Mouse (Mus musculus) hindbrain, embryonic 11.5 days (tissue): ENCODE results near the gene Dlgap1. TPM values are rescaled to one million over a fixed set of nuclear protein-coding genes. Genes with fewer than 3 reads are reported as not detected.

Experiments
- ATAC-seq: fragments of 200-750 bp; cut with Nextera tagmentation; 2 replicates; pipeline ENCODE4 v1.8.0; 2017; ENCODE audit warnings: mild to moderate bottlenecking, moderate TSS enrichment, moderate library complexity; ENCODE audit not compliant: low FRiP score
- DNase-seq: peaks from one replicate; pipeline ENCODE4 v3.0.0-alpha.2; 2015; ENCODE audit warnings: low spot score
- H3K27ac ChIP-seq: fragments of 300-500 bp; sonication (generic); 2 replicates; pipeline ENCODE4 v1.5.1; 2014; ENCODE audit warnings: mild to moderate bottlenecking, low read depth, low read length
- H3K27me3 ChIP-seq: fragments of 300-500 bp; sonication (generic); 2 replicates; pipeline ENCODE4 v1.6.1; 2014; ENCODE audit warnings: mild to moderate bottlenecking, low read length, moderate library complexity, mixed read lengths; ENCODE audit not compliant: control insufficient read depth, insufficient read depth
- H3K36me3 ChIP-seq: fragments of 300-500 bp; sonication (generic); 2 replicates; pipeline ENCODE4 v1.6.1; 2014; ENCODE audit warnings: mild to moderate bottlenecking, low read length, moderate library complexity, mixed read lengths; ENCODE audit not compliant: control insufficient read depth, insufficient read depth
- H3K4me1 ChIP-seq: fragments of 300-500 bp; sonication (generic); replicated peaks from 2 replicates; pipeline ENCODE4 v1.6.1; 2014; ENCODE audit warnings: low read length, mixed read lengths; ENCODE audit not compliant: control insufficient read depth, insufficient read depth
- H3K4me2 ChIP-seq: fragments of 300-500 bp; sonication (generic); replicated peaks from 2 replicates; pipeline ENCODE4 v1.6.1; 2014; ENCODE audit warnings: mild to moderate bottlenecking, low read depth, low read length
- H3K4me3 ChIP-seq: fragments of 300-500 bp; sonication (generic); 2 replicates; pipeline ENCODE4 v1.5.1; 2014; ENCODE audit warnings: low read depth, low read length
- H3K9ac ChIP-seq: fragments of 300-500 bp; sonication (generic); 2 replicates; pipeline ENCODE4 v1.6.1; 2014; ENCODE audit warnings: low read depth, low read length
- H3K9me3 ChIP-seq: fragments of 300-500 bp; sonication (generic); 2 replicates; pipeline ENCODE4 v1.6.1; 2016; ENCODE audit warnings: low read length; ENCODE audit not compliant: control insufficient read depth
- whole genome bisulfite sequencing: fragments of 180-500 bp; shearing (Covaris S2); extraction: QIAGEN DNeasy Blood & Tissue Kit; methylation state at CpG from one replicate; pipeline ENCODE4 v1.1.7; 2014; 5-methylcytosine and 5-hydroxymethylcytosine counted together
- polyA plus RNA-seq: library from polyadenylated mRNA; unstranded; fragments of >200 nt; fragmentation: Nextera tagmentation; extraction: Ambion mirVana; gene quantifications from 2 replicates; pipeline ENCODE4 v1.2.1, GENCODE M21; 2014

Dlgap1 gene
- polyA plus RNA-seq, 1 experiment from 2014 or later = 4.4 TPM

DNA sequence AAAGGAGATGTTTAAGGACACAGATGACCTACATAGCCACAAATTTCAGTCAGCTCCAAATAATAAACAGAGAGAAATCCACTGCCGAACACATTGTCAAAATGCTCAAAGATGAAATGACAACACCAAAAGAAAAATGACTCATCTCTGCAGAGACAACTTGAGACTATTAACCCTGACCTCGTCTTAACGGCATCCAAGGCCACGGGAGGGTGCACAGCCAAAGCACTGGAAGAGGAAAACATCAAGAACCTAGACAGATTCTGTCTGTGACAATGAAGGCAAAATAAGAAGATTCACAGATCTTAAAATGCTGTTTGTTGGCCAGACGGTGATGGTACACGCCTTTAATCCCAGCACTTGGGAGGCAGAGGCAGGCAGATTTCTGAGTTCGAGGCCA, 370.9 kb downstream of the Dlgap1 start:
- WGBS = 90% methylated on average over 7 of the region's 7 CpGs

DNA sequence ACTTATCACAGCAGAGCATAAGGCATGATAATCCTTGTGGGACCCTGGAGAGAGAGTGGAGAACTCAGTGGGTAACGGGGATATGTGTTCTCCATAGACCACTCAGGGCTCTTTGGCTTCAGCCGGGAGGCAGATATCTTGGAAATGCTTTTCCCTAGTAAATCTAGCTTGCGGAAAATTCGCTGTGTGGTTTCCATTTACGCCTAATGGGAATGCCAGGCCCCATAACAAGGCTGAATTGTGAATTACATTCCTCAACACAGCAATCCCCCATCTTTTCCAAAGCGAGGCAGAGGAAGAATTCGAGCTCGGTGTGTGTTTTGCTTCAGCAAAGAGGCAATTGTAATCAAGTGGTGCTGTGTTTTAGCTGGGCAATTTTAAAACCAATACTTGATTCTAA, 372.4 kb downstream of the Dlgap1 start:
- Histone ChIP-seq H3K4me2 (no peak overlapping the region), H3K4me1 (no peaks in the 10 kb centered on the region), H3K9ac (no peak overlapping the region), H3K27me3 (no peaks in the 10 kb centered on the region), H3K27ac (no peak overlapping the region), H3K36me3 (no peaks in the 10 kb centered on the region), H3K4me3 (no peak overlapping the region), H3K9me3 (no peaks in the 10 kb centered on the region)
- DNase-seq (no peak), ATAC-seq (no peak)
- 74% methylated on average over 8 of the region's 8 CpGs for WGBS

More for the DNA sequence above, 370.9 kb downstream of the Dlgap1 start:
- no peak overlapping the region for H3K4me2 ChIP-seq
- no peak overlapping the region for H3K9ac ChIP-seq
- H3K4me3 ChIP-seq = no peak overlapping the region
- no peak for DNase-seq
- H3K9me3 ChIP-seq = no peaks in the 10 kb centered on the region
- no peak overlapping the region for H3K27ac ChIP-seq
- no peaks in the 10 kb centered on the region for H3K27me3 ChIP-seq
- H3K4me1 ChIP-seq = no peaks in the 10 kb centered on the region
- no peak for ATAC-seq
- no peaks in the 10 kb centered on the region for H3K36me3 ChIP-seq

DNA sequence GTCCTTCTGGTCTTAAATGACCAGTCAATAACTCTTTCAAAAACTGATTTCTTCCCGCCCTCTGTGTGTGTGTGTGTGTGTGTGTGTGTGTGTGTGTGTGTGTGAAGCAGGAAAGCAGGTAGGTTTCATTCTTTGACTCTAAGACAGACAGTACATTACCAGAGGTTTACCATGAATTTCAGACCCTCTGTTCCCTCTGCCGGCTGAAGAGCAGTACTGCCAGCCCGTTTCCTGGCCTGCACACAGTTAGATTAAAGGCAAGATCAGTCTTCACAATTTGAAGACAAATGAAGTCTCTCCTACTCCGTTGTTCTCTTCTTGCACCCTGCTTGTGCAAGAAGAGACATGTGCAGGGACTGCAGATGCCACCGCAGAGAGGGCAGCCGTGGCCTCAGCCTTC, 373.0 kb downstream of the Dlgap1 start:
- Histone ChIP-seq H3K9ac (no peak overlapping the region), H3K4me1 (no peaks in the 10 kb centered on the region), H3K4me2 (no peak overlapping the region), H3K36me3 (no peaks in the 10 kb centered on the region), H3K9me3 (no peaks in the 10 kb centered on the region), H3K27ac (no peak overlapping the region), H3K27me3 (no peaks in the 10 kb centered on the region), H3K4me3 (no peak overlapping the region)
- 76% methylated on average over 6 of the region's 6 CpGs for WGBS
- ATAC-seq (0 out of 2 replicates have a peak, but pooled peaks have one; percentile 45), DNase-seq (no peak)

DNA sequence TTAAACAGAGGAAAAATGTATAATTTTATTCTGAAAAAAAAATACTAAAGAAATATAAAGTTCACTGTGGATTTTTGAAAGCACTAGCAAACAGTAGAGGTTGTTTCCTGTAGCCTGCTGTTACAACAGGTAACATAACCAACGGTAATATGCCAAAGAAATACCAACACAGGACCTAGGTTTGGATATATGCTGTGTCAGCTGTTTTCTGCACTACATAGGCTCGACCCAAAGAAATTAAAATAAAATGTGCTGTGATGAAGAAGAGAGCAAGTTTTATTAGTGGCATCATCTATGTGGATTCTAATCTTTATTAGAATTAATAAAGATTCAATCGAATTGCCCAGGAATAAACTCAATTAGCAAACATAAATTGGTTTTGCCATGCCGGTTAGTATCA, 378.5 kb downstream of the Dlgap1 start:
- DNase-seq (no peak), ATAC-seq (no peak)
- no peaks in the 10 kb centered on the region for H3K36me3 ChIP-seq
- no peaks in the 10 kb centered on the region for H3K9me3 ChIP-seq
- WGBS = 86% methylated on average over 4 of the region's 4 CpGs
- H3K9ac ChIP-seq = no peak overlapping the region
- no peak overlapping the region for H3K4me3 ChIP-seq
- no peak overlapping the region for H3K27ac ChIP-seq
- H3K27me3 ChIP-seq = no peaks in the 10 kb centered on the region
- H3K4me2 ChIP-seq = no peak overlapping the region
- H3K4me1 ChIP-seq = no peaks in the 10 kb centered on the region

DNA sequence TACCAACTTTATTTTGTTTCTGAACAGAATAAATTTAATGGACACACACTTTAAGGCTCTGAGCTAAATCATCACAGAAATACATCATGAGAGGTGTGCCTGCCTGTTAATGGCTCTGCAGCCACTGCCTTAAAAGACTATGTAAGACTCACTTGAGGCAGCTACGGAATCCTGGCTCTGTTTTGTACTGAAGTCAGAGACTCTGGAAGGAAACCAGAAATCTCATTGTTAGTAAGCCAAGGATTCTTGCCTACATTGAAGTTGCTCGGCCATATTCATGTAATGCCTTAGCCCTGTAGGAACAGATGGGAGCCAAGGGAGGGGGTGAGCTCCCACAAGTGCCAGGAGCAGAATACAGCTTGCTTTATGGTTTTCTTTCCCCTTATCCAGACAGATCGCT, 394.7 kb downstream of the Dlgap1 start:
- H3K4me3 ChIP-seq = no peak overlapping the region
- no peaks in the 10 kb centered on the region for H3K27me3 ChIP-seq
- H3K27ac ChIP-seq = no peak overlapping the region
- ATAC-seq (no peak), DNase-seq (no peak)
- H3K4me2 ChIP-seq = no peak overlapping the region
- 79% methylated on average over 3 of the region's 3 CpGs for WGBS
- H3K36me3 ChIP-seq = no peaks in the 10 kb centered on the region
- no peaks in the 10 kb centered on the region for H3K9me3 ChIP-seq
- H3K9ac ChIP-seq = no peak overlapping the region
- H3K4me1 ChIP-seq = no peaks in the 10 kb centered on the region

DNA sequence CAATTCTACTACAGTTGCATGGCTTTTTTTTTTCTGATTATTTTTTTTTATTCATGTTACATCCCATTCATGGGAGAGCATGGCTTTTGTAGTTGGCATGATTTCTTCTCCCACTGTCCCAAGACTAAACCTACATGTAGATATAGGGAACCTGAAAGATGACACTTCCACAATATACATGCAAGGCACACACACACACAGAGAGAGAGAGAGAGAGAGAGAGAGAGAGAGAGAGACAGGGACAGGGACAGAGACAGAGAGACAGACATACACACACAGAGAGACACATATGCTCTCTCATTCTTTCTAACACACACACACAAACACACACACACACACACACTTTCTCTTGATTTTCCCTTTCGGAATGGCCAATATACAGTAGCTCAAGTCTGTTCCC, 395.1 kb downstream of the Dlgap1 start:
- ATAC-seq (no peak), DNase-seq (no peak)
- 80% methylated on average over 1 of the region's 1 CpGs for WGBS
- Histone ChIP-seq H3K4me3 (no peak overlapping the region), H3K4me2 (no peak overlapping the region), H3K9me3 (no peaks in the 10 kb centered on the region), H3K27ac (no peak overlapping the region), H3K36me3 (no peaks in the 10 kb centered on the region), H3K27me3 (no peaks in the 10 kb centered on the region), H3K4me1 (no peaks in the 10 kb centered on the region), H3K9ac (no peak overlapping the region)

DNA sequence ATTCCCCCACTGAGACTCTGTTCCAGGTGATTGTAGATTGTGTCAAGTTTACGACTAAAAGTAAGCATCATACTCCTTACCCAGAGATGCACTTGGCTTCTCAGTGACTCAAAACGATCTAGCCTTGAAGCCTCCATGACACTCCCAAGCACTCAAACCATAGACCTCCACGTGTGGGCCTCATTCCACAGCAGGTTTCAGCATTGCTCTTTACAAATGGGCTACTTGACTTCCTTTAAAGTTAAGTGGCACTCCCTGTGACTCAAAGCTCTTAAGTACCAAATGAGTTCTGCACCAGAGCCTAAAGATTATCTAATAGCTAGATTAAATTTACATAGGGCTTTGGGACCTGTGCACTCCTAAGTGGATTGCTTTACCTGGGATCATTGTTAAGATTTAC, 400.3 kb downstream of the Dlgap1 start:
- no peaks in the 10 kb centered on the region for H3K4me1 ChIP-seq
- no peak overlapping the region for H3K9ac ChIP-seq
- H3K36me3 ChIP-seq = no peaks in the 10 kb centered on the region
- DNase-seq (no peak), ATAC-seq (no peak)
- no peaks in the 10 kb centered on the region for H3K9me3 ChIP-seq
- H3K27me3 ChIP-seq = no peaks in the 10 kb centered on the region
- no peak overlapping the region for H3K4me2 ChIP-seq
- no peak overlapping the region for H3K4me3 ChIP-seq
- no peak overlapping the region for H3K27ac ChIP-seq
- WGBS = 75% methylated on average over 3 of the region's 3 CpGs

DNA sequence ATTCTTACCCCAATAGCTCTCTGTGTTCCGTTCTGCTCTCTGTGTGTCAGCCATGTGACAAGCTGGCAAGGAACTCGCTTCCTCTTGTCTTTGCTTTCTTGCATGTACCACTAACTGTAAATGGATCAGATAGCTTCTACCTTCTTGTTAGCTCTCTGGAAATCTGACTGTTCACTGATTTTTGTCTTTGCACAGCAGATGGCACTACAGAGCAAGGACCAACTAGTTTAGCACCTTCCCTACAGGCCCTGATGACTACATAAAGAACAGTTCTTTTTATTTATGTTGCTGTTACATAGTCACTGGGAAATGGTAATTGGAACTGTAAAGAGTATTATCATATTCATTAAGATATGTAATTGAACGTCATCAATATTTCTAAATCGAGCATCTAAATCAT, 408.1 kb downstream of the Dlgap1 start:
- Histone ChIP-seq H3K36me3 (no peaks in the 10 kb centered on the region), H3K4me1 (no peaks in the 10 kb centered on the region), H3K27ac (no peak overlapping the region), H3K9ac (no peak overlapping the region), H3K9me3 (no peaks in the 10 kb centered on the region), H3K27me3 (no peaks in the 10 kb centered on the region), H3K4me3 (no peak overlapping the region), H3K4me2 (no peak overlapping the region)
- ATAC-seq (no peak), DNase-seq (peak; percentile 34)
- 75% methylated on average over 4 of the region's 4 CpGs for WGBS

DNA sequence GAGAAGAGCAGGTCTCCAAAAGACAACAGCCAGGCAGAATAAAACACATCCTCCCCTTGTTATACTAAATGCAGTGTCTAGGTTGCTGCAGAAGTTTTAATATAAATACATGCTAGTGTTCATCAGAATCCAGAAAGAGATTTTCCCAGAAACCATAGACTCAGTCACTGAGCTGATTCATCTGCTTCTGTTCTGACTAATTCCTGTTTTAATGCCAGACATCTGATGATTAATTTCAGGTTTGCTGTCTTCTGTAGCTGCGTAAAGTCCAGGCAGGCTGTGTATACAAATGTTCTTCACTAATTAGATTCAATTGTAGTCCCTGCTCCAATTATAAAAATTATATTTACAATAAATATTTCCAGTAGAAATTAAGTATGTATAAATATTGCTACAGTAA, 419.6 kb downstream of the Dlgap1 start:
- no peak for DNase-seq
- H3K4me1 ChIP-seq = no peaks in the 10 kb centered on the region

More for the DNA sequence above, 419.6 kb downstream of the Dlgap1 start:
- H3K4me2 ChIP-seq = no peak overlapping the region
- H3K4me3 ChIP-seq = no peak overlapping the region
- no peaks in the 10 kb centered on the region for H3K27me3 ChIP-seq
- no peaks in the 10 kb centered on the region for H3K9me3 ChIP-seq
- no peaks in the 10 kb centered on the region for H3K36me3 ChIP-seq
- 95% methylated on average over 1 of the region's 1 CpGs for WGBS
- ATAC-seq = no peak
- no peak overlapping the region for H3K27ac ChIP-seq
- H3K9ac ChIP-seq = no peak overlapping the region
